Mouse (Mus musculus) brown adipose tissue, adult 24 weeks (tissue): ENCODE data around the gene Dnlz. TPM values are rescaled to one million over a fixed set of nuclear protein-coding genes. Genes with fewer than 3 reads are reported as not detected.

ENCODE experiments used
- H3K27ac ChIP-seq: fragments of 200-500 bp; replicated peaks from 2 replicates; pipeline ENCODE4 v1.5.1; 2012; ENCODE audit warnings: low read depth, mild to moderate bottlenecking, low read length
- H3K4me1 ChIP-seq: fragments of 200-500 bp; 2 replicates; pipeline ENCODE4 v1.6.1; 2012; ENCODE audit warnings: low read length, mixed read lengths; ENCODE audit not compliant: control insufficient read depth, insufficient read depth, insufficient read length
- H3K4me3 ChIP-seq: fragments of 200-500 bp; 2 replicates; pipeline ENCODE4 v1.5.1; 2012; ENCODE audit warnings: low read depth, mild to moderate bottlenecking, low read length, moderate library complexity; ENCODE audit not compliant: insufficient read depth
- polyA plus RNA-seq: library from polyadenylated mRNA; stranded (reverse); fragments of >200 nt; gene quantifications from 2 replicates; pipeline ENCODE4 v1.2.4, GENCODE M21; 2012; ENCODE audit not compliant: missing spikeins, insufficient read depth, insufficient read length

Gene Dnlz
- polyA plus RNA-seq, 1 experiment: 32.9 TPM

GRCm38 (mm10) chr2:26319519-26320244 is 32.2 kb downstream of the Dnlz start:
- Histone ChIP-seq H3K27ac (no peak overlapping the region), H3K4me3 (no peak overlapping the region), H3K4me1 (peaks cover 5% of the 10 kb centered on the region; the same call in 1 of the 2 replicates)

- H3K27ac ChIP-seq: no peak overlapping the region
- H3K4me3 ChIP-seq: no peak overlapping the region
- peaks cover 5% of the 10 kb centered on the region; the same call in 1 of the 2 replicates for H3K4me1 ChIP-seq
Observed at GRCm38 (mm10) chr2:26319109-26319508, 32.8 kb downstream of the Dnlz start.

GRCm38 (mm10) chr2:26317991-26318672 is 33.8 kb downstream of the Dnlz start:
- Histone ChIP-seq H3K27ac (no peak overlapping the region), H3K4me1 (peaks cover 5% of the 10 kb centered on the region; the same call in 1 of the 2 replicates), H3K4me3 (no peak overlapping the region)

GRCm38 (mm10) chr2:26317371-26317770 is 34.5 kb downstream of the Dnlz start:
- Histone ChIP-seq H3K4me1 (peaks cover 5% of the 10 kb centered on the region; the same call in 1 of the 2 replicates), H3K4me3 (no peak overlapping the region)

GRCm38 (mm10) chr2:26316576-26317246 is 35.2 kb downstream of the Dnlz start:
- Histone ChIP-seq H3K4me3 (0 out of 2 replicates have a peak overlapping the region, but pooled peaks have one; percentile 76), H3K27ac (no peak overlapping the region), H3K4me1 (peaks cover 5% of the 10 kb centered on the region; the same call in 1 of the 2 replicates)

More at GRCm38 (mm10) chr2:26317371-26317770, 34.5 kb downstream of the Dnlz start:
- H3K27ac ChIP-seq: no peak overlapping the region

- H3K27ac ChIP-seq: 0 out of 2 replicates have a peak overlapping the region, but pooled peaks have one; percentile 20
- peaks cover 5% of the 10 kb centered on the region; the same call in 1 of the 2 replicates for H3K4me1 ChIP-seq
- peak overlapping the region; percentile 76 for H3K4me3 ChIP-seq
Observed at GRCm38 (mm10) chr2:26315925-26316311, 36.0 kb downstream of the Dnlz start.

GRCm38 (mm10) chr2:26315072-26315924 is 36.6 kb downstream of the Dnlz start, which contains the start of gene Gpsm1:
TSS of gene Gpsm1 (plus strand) at chr2:26315515.
- peak within 1 kb of the TSS; percentile 76 for H3K4me3 ChIP-seq
- H3K27ac ChIP-seq: peak within 1 kb of the TSS; percentile 20; the same call in 1 of the 2 replicates
- 0 out of 2 replicates have a peak, but pooled peaks cover 3% of the 10 kb centered on the region for H3K4me1 ChIP-seq

- Histone ChIP-seq H3K27ac (no peak overlapping the region), H3K4me1 (0 out of 2 replicates have a peak, but pooled peaks cover 3% of the 10 kb centered on the region), H3K4me3 (peak overlapping the region; percentile 76; the same call in 1 of the 2 replicates)
Observed at GRCm38 (mm10) chr2:26314281-26315071, 37.4 kb downstream of the Dnlz start.

- no peak overlapping the region for H3K27ac ChIP-seq
- H3K4me3 ChIP-seq: no peak overlapping the region
- 0 out of 2 replicates have a peak, but pooled peaks cover 3% of the 10 kb centered on the region for H3K4me1 ChIP-seq
Observed at GRCm38 (mm10) chr2:26313394-26313793, 38.5 kb downstream of the Dnlz start.

- H3K4me3 ChIP-seq: no peak overlapping the region
- 0 out of 2 replicates have a peak, but pooled peaks cover 3% of the 10 kb centered on the region for H3K4me1 ChIP-seq
- no peak overlapping the region for H3K27ac ChIP-seq
Observed at GRCm38 (mm10) chr2:26312812-26313211, 39.1 kb downstream of the Dnlz start.

- H3K27ac ChIP-seq: no peak overlapping the region
- H3K4me3 ChIP-seq: no peak overlapping the region
- H3K4me1 ChIP-seq: 0 out of 2 replicates have a peak, but pooled peaks cover 3% of the 10 kb centered on the region
Observed at GRCm38 (mm10) chr2:26311936-26312335, 40.0 kb downstream of the Dnlz start.

GRCm38 (mm10) chr2:26309739-26310138 is 42.2 kb downstream of the Dnlz start:
- Histone ChIP-seq H3K27ac (no peak overlapping the region), H3K4me3 (no peak overlapping the region), H3K4me1 (no peaks in the 10 kb centered on the region)

GRCm38 (mm10) chr2:26306702-26307101 is 45.2 kb downstream of the Dnlz start:
- H3K4me1 ChIP-seq: no peaks in the 10 kb centered on the region
- H3K4me3 ChIP-seq: no peak overlapping the region
- H3K27ac ChIP-seq: no peak overlapping the region
